Mouse (Mus musculus): ENCODE results near the gene Clstn3.
"Not testable (repeated sequence)": the region's sequence is repeated elsewhere in the genome, so short reads cannot be mapped to it uniquely, and the experiment has no call there.

Clstn3 gene

GRCm38 (mm10) chr6:124479573-124479930 lies 15.0 kb upstream of the Clstn3 start:
- no peak for DNase-seq (ENCODE audit: extremely low spot score, low read depth, low spot score)

- no peak for DNase-seq (ENCODE audit: extremely low spot score, low read depth, low spot score)
Measured at GRCm38 (mm10) chr6:124478874-124479572, 14.4 kb upstream of the Clstn3 start.

GRCm38 (mm10) chr6:124477922-124478651 lies 13.5 kb upstream of the Clstn3 start:
- DNase-seq (ENCODE audit: extremely low spot score, low read depth, low spot score) = no peak

GRCm38 (mm10) chr6:124477221-124477655 lies 12.6 kb upstream of the Clstn3 start:
- no peak for DNase-seq (ENCODE audit: extremely low spot score, low read depth, low spot score)

GRCm38 (mm10) chr6:124476796-124477195 lies 12.2 kb upstream of the Clstn3 start:
- no peak for DNase-seq (ENCODE audit: extremely low spot score, low read depth, low spot score)

GRCm38 (mm10) chr6:124476216-124476615 lies 11.6 kb upstream of the Clstn3 start:
- no peak for DNase-seq (ENCODE audit: extremely low spot score, low read depth, low spot score)

GRCm38 (mm10) chr6:124475335-124476075 lies 10.9 kb upstream of the Clstn3 start:
- DNase-seq (ENCODE audit: extremely low spot score, low read depth, low spot score) = not testable (repeated sequence)

GRCm38 (mm10) chr6:124474621-124475020 lies 10.0 kb upstream of the Clstn3 start:
- no peak for DNase-seq (ENCODE audit: extremely low spot score, low read depth, low spot score)

GRCm38 (mm10) chr6:124472801-124473200 lies 8.2 kb upstream of the Clstn3 start:
- DNase-seq (ENCODE audit: extremely low spot score, low read depth, low spot score) = no peak

- DNase-seq (ENCODE audit: extremely low spot score, low read depth, low spot score) = not testable (repeated sequence)
Measured at GRCm38 (mm10) chr6:124471783-124472638, 7.4 kb upstream of the Clstn3 start.

GRCm38 (mm10) chr6:124471121-124471520 lies 6.5 kb upstream of the Clstn3 start:
- no peak for DNase-seq (ENCODE audit: extremely low spot score, low read depth, low spot score)

- no peak for DNase-seq (ENCODE audit: extremely low spot score, low read depth, low spot score)
Measured at GRCm38 (mm10) chr6:124465729-124466128, 1.1 kb upstream of the Clstn3 start.

- DNase-seq (ENCODE audit: extremely low spot score, low read depth, low spot score) = no peak
Measured at GRCm38 (mm10) chr6:124465299-124465698, 705 bp upstream of the Clstn3 start.

- no peak for DNase-seq (ENCODE audit: extremely low spot score, low read depth, low spot score)
Measured at GRCm38 (mm10) chr6:124463881-124464291, 708 bp downstream of the Clstn3 start.

- no peak for DNase-seq (ENCODE audit: extremely low spot score, low read depth, low spot score)
Measured at GRCm38 (mm10) chr6:124459388-124459787, 5.2 kb downstream of the Clstn3 start.

- no peak for DNase-seq (ENCODE audit: extremely low spot score, low read depth, low spot score)
Measured at GRCm38 (mm10) chr6:124458505-124458904, 6.1 kb downstream of the Clstn3 start.

GRCm38 (mm10) chr6:124457827-124458226 lies 6.8 kb downstream of the Clstn3 start:
- DNase-seq (ENCODE audit: extremely low spot score, low read depth, low spot score) = no peak

GRCm38 (mm10) chr6:124456243-124456642 lies 8.4 kb downstream of the Clstn3 start:
- DNase-seq (ENCODE audit: extremely low spot score, low read depth, low spot score) = no peak

GRCm38 (mm10) chr6:124453756-124454155 lies 10.8 kb downstream of the Clstn3 start:
- DNase-seq (ENCODE audit: extremely low spot score, low read depth, low spot score) = no peak

- no peak for DNase-seq (ENCODE audit: extremely low spot score, low read depth, low spot score)
Measured at GRCm38 (mm10) chr6:124451995-124452394, 12.6 kb downstream of the Clstn3 start.
